Mouse (Mus musculus) embryonic facial prominence, embryonic 15.5 days (tissue): Measurements from ENCODE around the gene Hoxb9. TPM values are rescaled to one million over a fixed set of nuclear protein-coding genes. Genes with fewer than 3 reads are reported as not detected.

Source experiments
- ATAC-seq: fragments of 200-750 bp; cut with Nextera tagmentation; 2 replicates; pipeline ENCODE4 v1.8.0; 2017; ENCODE audit warnings: low read depth, moderate TSS enrichment; ENCODE audit not compliant: insufficient number of reproducible peaks, low FRiP score, low TSS enrichment
- H3K27ac ChIP-seq: fragments of 300-500 bp; sonication (generic); replicated peaks from 2 replicates; pipeline ENCODE4 v1.5.1; 2015; ENCODE audit warnings: mild to moderate bottlenecking, inconsistent platforms
- H3K27me3 ChIP-seq: fragments of 300-500 bp; sonication (generic); 2 replicates; pipeline ENCODE4 v1.6.1; 2015; ENCODE audit warnings: inconsistent platforms
- H3K36me3 ChIP-seq: fragments of 300-500 bp; sonication (generic); 2 replicates; pipeline ENCODE4 v1.6.1; 2015; ENCODE audit warnings: mild to moderate bottlenecking, inconsistent platforms
- H3K4me1 ChIP-seq: fragments of 300-500 bp; sonication (generic); 2 replicates; pipeline ENCODE4 v1.6.1; 2015; ENCODE audit warnings: inconsistent platforms
- H3K4me2 ChIP-seq: fragments of 300-500 bp; sonication (generic); replicated peaks from 2 replicates; pipeline ENCODE4 v1.6.1; 2015; ENCODE audit warnings: mild to moderate bottlenecking, inconsistent platforms
- H3K4me3 ChIP-seq: fragments of 300-500 bp; sonication (generic); replicated peaks from 2 replicates; pipeline ENCODE4 v1.5.1; 2015; ENCODE audit warnings: mild to moderate bottlenecking, inconsistent platforms
- H3K9ac ChIP-seq: fragments of 300-500 bp; sonication (generic); 2 replicates; pipeline ENCODE4 v1.6.1; 2015; ENCODE audit warnings: inconsistent platforms
- H3K9me3 ChIP-seq: fragments of 300-500 bp; sonication (generic); replicated peaks from 2 replicates; pipeline ENCODE4 v1.6.1; 2016; ENCODE audit warnings: inconsistent platforms
- WGBS: fragments of 180-500 bp; shearing (Covaris S2); methylation state at CpG from one replicate; pipeline ENCODE4 v1.1.7; 2015; 5-methylcytosine and 5-hydroxymethylcytosine counted together
- polyA plus RNA-seq: library from polyadenylated mRNA; unstranded; fragments of >200 nt; fragmentation: Nextera tagmentation; extraction: Ambion mirVana; gene quantifications from 2 replicates; pipeline ENCODE4 v1.2.1, GENCODE M21; 2015

Gene Hoxb9
- polyA plus RNA-seq, 1 experiment from 2014 or later = not detected

GRCm38 (mm10) chr11:96288455-96289221 is 17.4 kb downstream of the Hoxb9 start:
- peaks cover 14% of the 10 kb centered on the region for H3K4me1 ChIP-seq
- H3K27ac ChIP-seq = no peak overlapping the region
- H3K9me3 ChIP-seq = no peaks in the 10 kb centered on the region
- WGBS = 6% methylated on average over 1 of the region's 1 CpGs
- peaks cover 99% of the 10 kb centered on the region for H3K27me3 ChIP-seq
- no peak overlapping the region for H3K4me2 ChIP-seq
- no peak overlapping the region for H3K4me3 ChIP-seq
- H3K36me3 ChIP-seq = no peaks in the 10 kb centered on the region
- no peak overlapping the region for H3K9ac ChIP-seq
- ATAC-seq = no peak

GRCm38 (mm10) chr11:96289293-96289692 is 18.0 kb downstream of the Hoxb9 start:
- Histone ChIP-seq H3K27me3 (peaks cover 99% of the 10 kb centered on the region), H3K4me2 (no peak overlapping the region), H3K4me3 (no peak overlapping the region), H3K4me1 (peaks cover 9% of the 10 kb centered on the region), H3K27ac (no peak overlapping the region), H3K9me3 (no peaks in the 10 kb centered on the region), H3K36me3 (no peaks in the 10 kb centered on the region), H3K9ac (no peak overlapping the region)
- ATAC-seq = no peak
- WGBS = 2% methylated on average over 21 of the region's 21 CpGs

- Histone ChIP-seq H3K4me1 (peaks cover 4% of the 10 kb centered on the region; the same call in 1 of the 2 replicates), H3K27ac (no peak overlapping the region), H3K9me3 (no peaks in the 10 kb centered on the region), H3K36me3 (no peaks in the 10 kb centered on the region), H3K4me3 (no peak overlapping the region), H3K9ac (no peak overlapping the region), H3K27me3 (peaks cover 99% of the 10 kb centered on the region), H3K4me2 (no peak overlapping the region)
- 8% methylated on average over 6 of the region's 6 CpGs for WGBS
- no peak for ATAC-seq
These were observed 18.6 kb downstream of the Hoxb9 start for GRCm38 (mm10) chr11:96289837-96290236.

- Histone ChIP-seq H3K9me3 (no peaks in the 10 kb centered on the region), H3K27ac (no peak overlapping the region), H3K9ac (no peak overlapping the region), H3K4me2 (no peak overlapping the region), H3K4me1 (peaks cover 2% of the 10 kb centered on the region; the same call in 1 of the 2 replicates), H3K27me3 (peaks cover 100% of the 10 kb centered on the region), H3K4me3 (no peak overlapping the region), H3K36me3 (no peaks in the 10 kb centered on the region)
- ATAC-seq = no peak
- 5% methylated on average over 17 of the region's 17 CpGs for WGBS
These were observed 19.6 kb downstream of the Hoxb9 start for GRCm38 (mm10) chr11:96290705-96291355.

- H3K4me3 ChIP-seq = no peak within 1 kb of the TSS
These were observed 20.7 kb downstream of the Hoxb9 start, which contains the start of gene Hoxb6 for GRCm38 (mm10) chr11:96291681-96292564. Gene Hoxb6 (plus strand): TSS chr11:96292476.

GRCm38 (mm10) chr11:96292565-96293301 is 21.5 kb downstream of the Hoxb9 start:
- no peak overlapping the region for H3K27ac ChIP-seq
- H3K4me1 ChIP-seq = peaks cover 2% of the 10 kb centered on the region; the same call in 1 of the 2 replicates
- no peak overlapping the region for H3K9ac ChIP-seq
- ATAC-seq = no peak
- under 1% methylated on average over 12 of the region's 12 CpGs for WGBS
- H3K4me3 ChIP-seq = no peak overlapping the region
- H3K27me3 ChIP-seq = peaks cover 100% of the 10 kb centered on the region
- no peak overlapping the region for H3K4me2 ChIP-seq
- H3K9me3 ChIP-seq = no peaks in the 10 kb centered on the region
- no peaks in the 10 kb centered on the region for H3K36me3 ChIP-seq

More at GRCm38 (mm10) chr11:96291681-96292564, 20.7 kb downstream of the Hoxb9 start, which contains the start of gene Hoxb6:
- WGBS = 1% methylated on average over 22 of the region's 22 CpGs
- H3K9ac ChIP-seq = no peak within 1 kb of the TSS
- H3K4me1 ChIP-seq = peaks cover 2% of the 10 kb centered on the region; the same call in 1 of the 2 replicates
- no peak for ATAC-seq
- no peaks in the 10 kb centered on the region for H3K9me3 ChIP-seq
- H3K4me2 ChIP-seq = no peak within 1 kb of the TSS
- no peaks in the 10 kb centered on the region for H3K36me3 ChIP-seq
- no peak within 1 kb of the TSS for H3K27ac ChIP-seq
- H3K27me3 ChIP-seq = peaks cover 100% of the 10 kb centered on the region

- no peak overlapping the region for H3K9ac ChIP-seq
- H3K27me3 ChIP-seq = peaks cover 100% of the 10 kb centered on the region
- no peak overlapping the region for H3K27ac ChIP-seq
- no peak for ATAC-seq
- WGBS = 1% methylated on average over 22 of the region's 22 CpGs
- H3K9me3 ChIP-seq = no peaks in the 10 kb centered on the region
- H3K4me1 ChIP-seq = peaks cover 2% of the 10 kb centered on the region; the same call in 1 of the 2 replicates
- no peaks in the 10 kb centered on the region for H3K36me3 ChIP-seq
- H3K4me2 ChIP-seq = no peak overlapping the region
- no peak overlapping the region for H3K4me3 ChIP-seq
These were observed 22.2 kb downstream of the Hoxb9 start for GRCm38 (mm10) chr11:96293302-96293921.

GRCm38 (mm10) chr11:96294245-96295091 is 23.2 kb downstream of the Hoxb9 start:
- no peak for ATAC-seq
- under 1% methylated on average over 32 of the region's 32 CpGs for WGBS
- no peak overlapping the region for H3K4me2 ChIP-seq
- H3K27me3 ChIP-seq = peaks cover 100% of the 10 kb centered on the region
- peaks cover 8% of the 10 kb centered on the region; the same call in 1 of the 2 replicates for H3K4me1 ChIP-seq
- H3K27ac ChIP-seq = no peak overlapping the region
- H3K9me3 ChIP-seq = no peaks in the 10 kb centered on the region
- H3K4me3 ChIP-seq = no peak overlapping the region
- H3K9ac ChIP-seq = no peak overlapping the region
- no peaks in the 10 kb centered on the region for H3K36me3 ChIP-seq

GRCm38 (mm10) chr11:96295092-96295835 is 24.0 kb downstream of the Hoxb9 start:
- no peaks in the 10 kb centered on the region for H3K9me3 ChIP-seq
- H3K4me1 ChIP-seq = peaks cover 9% of the 10 kb centered on the region; the same call in 1 of the 2 replicates
- no peaks in the 10 kb centered on the region for H3K36me3 ChIP-seq
- no peak overlapping the region for H3K4me2 ChIP-seq
- peaks cover 100% of the 10 kb centered on the region for H3K27me3 ChIP-seq
- H3K4me3 ChIP-seq = no peak overlapping the region
- H3K9ac ChIP-seq = no peak overlapping the region
- under 1% methylated on average over 30 of the region's 30 CpGs for WGBS
- no peak for ATAC-seq
- no peak overlapping the region for H3K27ac ChIP-seq
